Mouse (Mus musculus) embryo, embryonic 11 days (tissue): ENCODE results near the gene Glis1.
A peak's percentile ranks its signal among the peaks of the same experiment; 100 is the strongest.

Experiments used
- DNase-seq: peaks from one replicate; pipeline ENCODE4 v3.0.0-alpha.2; 2015

Gene Glis1

GRCm38 (mm10) chr4:107434356-107435237 lies at the start of gene Glis1:
TSS of gene Glis1 (plus strand) at chr4:107434591.
- DNase-seq, result peak; percentile 91

GRCm38 (mm10) chr4:107387038-107387437 lies 47.4 kb upstream of the Glis1 start:
- no peak for DNase-seq

- DNase-seq, result no peak
Measured at GRCm38 (mm10) chr4:107387465-107387864, 46.9 kb upstream of the Glis1 start.

- no peak for DNase-seq
Measured at GRCm38 (mm10) chr4:107388291-107388690, 46.1 kb upstream of the Glis1 start.

GRCm38 (mm10) chr4:107389345-107389744 lies 45.0 kb upstream of the Glis1 start:
- no peak for DNase-seq

GRCm38 (mm10) chr4:107393771-107394170 lies 40.6 kb upstream of the Glis1 start:
- no peak for DNase-seq

GRCm38 (mm10) chr4:107420202-107420601 lies 14.2 kb upstream of the Glis1 start:
- no peak for DNase-seq

GRCm38 (mm10) chr4:107421711-107422110 lies 12.7 kb upstream of the Glis1 start:
- peak; percentile 51 for DNase-seq

GRCm38 (mm10) chr4:107422176-107422575 lies 12.2 kb upstream of the Glis1 start:
- peak; percentile 82 for DNase-seq

- DNase-seq, result no peak
Measured at GRCm38 (mm10) chr4:107425616-107426015, 8.8 kb upstream of the Glis1 start.

- no peak for DNase-seq
Measured at GRCm38 (mm10) chr4:107426631-107427030, 7.8 kb upstream of the Glis1 start.

GRCm38 (mm10) chr4:107432717-107433116 lies 1.7 kb upstream of the Glis1 start:
- DNase-seq, result no peak

GRCm38 (mm10) chr4:107433998-107434355 lies 414 bp upstream of the Glis1 start:
- no peak for DNase-seq

GRCm38 (mm10) chr4:107435238-107435946 lies 1.0 kb downstream of the Glis1 start:
- peak; percentile 41 for DNase-seq

- no peak for DNase-seq
Measured at GRCm38 (mm10) chr4:107436476-107436875, 2.1 kb downstream of the Glis1 start.

- no peak for DNase-seq
Measured at GRCm38 (mm10) chr4:107438741-107439140, 4.3 kb downstream of the Glis1 start.

- DNase-seq, result no peak
Measured at GRCm38 (mm10) chr4:107440306-107440705, 5.9 kb downstream of the Glis1 start.

GRCm38 (mm10) chr4:107442288-107442687 lies 7.9 kb downstream of the Glis1 start:
- DNase-seq, result no peak

GRCm38 (mm10) chr4:107442891-107443483 lies 8.6 kb downstream of the Glis1 start:
- peak; percentile 66 for DNase-seq

- DNase-seq, result no peak
Measured at GRCm38 (mm10) chr4:107443621-107444020, 9.2 kb downstream of the Glis1 start.

GRCm38 (mm10) chr4:107448481-107448880 lies 14.1 kb downstream of the Glis1 start:
- no peak for DNase-seq

GRCm38 (mm10) chr4:107449519-107449918 lies 15.1 kb downstream of the Glis1 start:
- no peak for DNase-seq

- no peak for DNase-seq
Measured at GRCm38 (mm10) chr4:107452266-107453015, 18.1 kb downstream of the Glis1 start.
